20 mouse cellular contexts compared by ENCODE assay signal in genomic region chr5:3645326-3645725, GRCm38 (mm10). TPM values are rescaled to one million over a fixed set of nuclear protein-coding genes. Genes with fewer than 3 reads are reported as not detected.
DNase-seq lines count a peak whose midpoint lies in the region; ATAC-seq and TF ChIP-seq lines count a peak whose summit lies in the region.
"Had no signal": no experiment of that assay in that cellular context is flagged by ENCODE, and none has a peak within 500 bp of the region (broad histone marks: within the 10 kb centered on the region; RNA-seq: fewer than 3 reads in every experiment).

No protein-coding gene starts in this region.

- H3K79me2 ChIP-seq in MEL (ENCODE audit: control insufficient read depth, insufficient read depth, low read length, poor library complexity) = peaks cover 25% of the 10 kb centered on the region

- no peak overlapping the region for H3K27ac ChIP-seq in liver, embryonic 11.5 days (ENCODE audit: low read depth, low read length)
- H3K27ac ChIP-seq in MEL (ENCODE audit: control insufficient read depth, low read depth, low read length) = no peak overlapping the region
- no peak overlapping the region for H3K27ac ChIP-seq in limb, embryonic 14.5 days (replicated peaks; ENCODE audit: low read depth, low read length)
- H3K27ac ChIP-seq: heart, embryonic 15.5 days; hindbrain, embryonic 12.5 days had no signal

- no peak overlapping the region for H3K9ac ChIP-seq in liver, embryonic 11.5 days (ENCODE audit: low read depth, low read length)
- peak overlapping the region; percentile 85 for H3K9ac ChIP-seq in MEL (ENCODE audit: control insufficient read depth, low read depth, low read length, poor library complexity, severe bottlenecking)
- no peak overlapping the region for H3K9ac ChIP-seq in limb, embryonic 14.5 days (ENCODE audit: low read depth, low read length, severe bottlenecking)
- H3K9ac ChIP-seq: heart, embryonic 15.5 days; hindbrain, embryonic 12.5 days had no signal

- TF ChIP-seq RAD21 in MEL (IDR thresholded peaks at IDR 0.05; ENCODE audit: low read depth, low read length) = no peak

- no peaks in the 10 kb centered on the region for H3K27me3 ChIP-seq in liver, embryonic 11.5 days (replicated peaks; ENCODE audit: control insufficient read depth, insufficient read depth, low read length)
- no peaks in the 10 kb centered on the region for H3K27me3 ChIP-seq in MEL (ENCODE audit: control insufficient read depth in 1 of 2, insufficient read depth in 2 of 2, low read length in 2 of 2)
- H3K27me3 ChIP-seq in limb, embryonic 14.5 days (ENCODE audit: control insufficient read depth, insufficient read depth, low read length) = no peaks in the 10 kb centered on the region
- H3K27me3 ChIP-seq: heart, embryonic 15.5 days; hindbrain, embryonic 12.5 days had no signal

- no peak for TF ChIP-seq CTCF in MEL (IDR thresholded peaks at IDR 0.05 in 2 of 3, conservative IDR thresholded peaks at IDR 0.05 in 1 of 3; ENCODE audit: control insufficient read depth in 1 of 3, insufficient read depth in 1 of 3, low read depth in 2 of 3, low read length in 3 of 3, poor library complexity in 1 of 3, severe bottlenecking in 1 of 3)

- TF ChIP-seq POLR2A in MEL (IDR thresholded peaks at IDR 0.05; ENCODE audit: control insufficient read depth in 1 of 2, insufficient read depth in 1 of 2, low read depth in 1 of 2, low read length in 2 of 2, poor library complexity in 1 of 2) = no peak
- TF ChIP-seq POLR2A in limb, embryonic 14.5 days (IDR thresholded peaks at IDR 0.05; ENCODE audit: borderline replicate concordance, extremely low read depth, insufficient read depth, insufficient read length) = no peak

- peak; percentile 71 for DNase-seq in heart, adult 11 months
- DNase-seq in heart, adult 18-20 months = no peak
- DNase-seq in liver, embryonic 11.5 days (ENCODE audit: low spot score) = no peak
- DNase-seq in liver (no peak), MEL (ENCODE audit: low read depth, low spot score) (no peak)
- no peak for DNase-seq in limb, embryonic 14.5 days (ENCODE audit: low spot score)
- DNase-seq in frontal cortex, postnatal 14 days (ENCODE audit: low spot score in 2 of 2) = no peak
- no peak for DNase-seq in retina, embryonic 14.5 days (ENCODE audit: low spot score)
- DNase-seq: B cell, adult 2 months; cerebellum, postnatal 25 days; gastrocnemius, postnatal 14 days; kidney, adult 2 months; layer of hippocampus, postnatal 36 days; left cerebral cortex, postnatal 4 days; lung, postnatal 10 days; retina, postnatal 1 day had no signal

- H3K36me3 ChIP-seq in liver, embryonic 11.5 days (ENCODE audit: control insufficient read depth, insufficient read depth, low read length) = peaks cover 21% of the 10 kb centered on the region
- H3K36me3 ChIP-seq in MEL (ENCODE audit: control insufficient read depth in 1 of 2, insufficient read depth in 2 of 2, low read length in 2 of 2) = peaks cover 27 to 34% of the 10 kb centered on the region in 2 experiments
- peaks cover 42% of the 10 kb centered on the region for H3K36me3 ChIP-seq in limb, embryonic 14.5 days (ENCODE audit: control insufficient read depth, insufficient read depth, low read length)

- H3K4me1 ChIP-seq in liver, embryonic 11.5 days (replicated peaks; ENCODE audit: control insufficient read depth, insufficient read depth, low read length) = peaks cover 7% of the 10 kb centered on the region
- H3K4me1 ChIP-seq in MEL (ENCODE audit: control insufficient read depth in 1 of 2, insufficient read depth in 2 of 2, low read length in 2 of 2) = peaks cover 6 to 15% of the 10 kb centered on the region in 2 experiments
- H3K4me1 ChIP-seq in limb, embryonic 14.5 days (ENCODE audit: control insufficient read depth, insufficient read depth, low read length) = peaks cover 6% of the 10 kb centered on the region; the same call in 1 of the 2 replicates

- ATAC-seq in liver, embryonic 11.5 days (replicated peaks; ENCODE audit: low FRiP score) = no peak
- no peak for ATAC-seq in limb, embryonic 14.5 days (ENCODE audit: low FRiP score, low read depth)

- H3K9me3 ChIP-seq in liver, embryonic 11.5 days (ENCODE audit: control insufficient read depth, low read length) = no peaks in the 10 kb centered on the region
- H3K9me3 ChIP-seq in MEL (replicated peaks; ENCODE audit: insufficient read depth, low read length) = no peaks in the 10 kb centered on the region
- H3K9me3 ChIP-seq in limb, embryonic 14.5 days (ENCODE audit: control insufficient read depth, low read length) = no peaks in the 10 kb centered on the region
- H3K9me3 ChIP-seq: heart, embryonic 15.5 days; hindbrain, embryonic 12.5 days had no signal

- TF ChIP-seq EP300 in MEL (IDR thresholded peaks at IDR 0.05; ENCODE audit: low read depth in 1 of 2, low read length in 2 of 2) = no peak

- H3K4me2 ChIP-seq in liver, embryonic 11.5 days = peak overlapping the region; percentile 35
- H3K4me2 ChIP-seq in limb, embryonic 14.5 days (replicated peaks; ENCODE audit: low read depth, low read length, severe bottlenecking) = peak overlapping the region; percentile 18; the same call in 1 of the 2 replicates
- H3K4me2 ChIP-seq: heart, embryonic 15.5 days; hindbrain, embryonic 12.5 days had no signal

- WGBS in liver, embryonic 11.5 days = 81% methylated on average over 6 of the region's 6 CpGs
- WGBS in limb, embryonic 14.5 days = 41% methylated on average over 6 of the region's 6 CpGs

- no peak overlapping the region for H3K4me3 ChIP-seq in liver, embryonic 11.5 days (ENCODE audit: low read depth, low read length)
- H3K4me3 ChIP-seq in MEL (ENCODE audit: control insufficient read depth in 1 of 2, insufficient read depth in 1 of 2, low read depth in 2 of 2, low read length in 2 of 2) = peak overlapping the region; percentile 0 to 90; a peak in 2 of 4 replicates
- H3K4me3 ChIP-seq in limb, embryonic 14.5 days (replicated peaks; ENCODE audit: low read length) = no peak overlapping the region
- H3K4me3 ChIP-seq: heart, embryonic 15.5 days; hindbrain, embryonic 12.5 days had no signal

TF ChIP-seq in MEL, 35 proteins besides CTCF, POLR2A, EP300 and RAD21 (continues in another document):
- TF ChIP-seq POLR2AphosphoS2 (IDR thresholded peaks at IDR 0.05; ENCODE audit: low read length) (no peak), ZNF384 (IDR thresholded peaks at IDR 0.05; ENCODE audit: low read depth, low read length) (no peak), MAX (IDR thresholded peaks at IDR 0.05; ENCODE audit: low read length) (no peak), GATA1 (IDR thresholded peaks at IDR 0.05; ENCODE audit: low read depth, low read length) (no peak), CHD2 (IDR thresholded peaks at IDR 0.05; ENCODE audit: low read length) (no peak), ELF1 (IDR thresholded peaks at IDR 0.05; ENCODE audit: low read depth, low read length) (no peak), USF2 (IDR thresholded peaks at IDR 0.05; ENCODE audit: borderline replicate concordance in 1 of 2, insufficient read depth in 1 of 2, low read depth in 1 of 2, low read length in 2 of 2) (no peak), JUND (IDR thresholded peaks at IDR 0.05; ENCODE audit: low read depth, low read length) (no peak), MYC (IDR thresholded peaks at IDR 0.05; ENCODE audit: low read depth, low read length) (no peak), ZKSCAN1 (IDR thresholded peaks at IDR 0.05; ENCODE audit: low read depth, low read length) (no peak), NRF1 (IDR thresholded peaks at IDR 0.05; ENCODE audit: insufficient read depth, low read depth, low read length, poor library complexity, severe bottlenecking) (no peak), MAFK (IDR thresholded peaks at IDR 0.05; ENCODE audit: borderline replicate concordance, low read depth, low read length) (no peak), TCF12 (IDR thresholded peaks at IDR 0.05; ENCODE audit: low read depth, low read length) (no peak), ETS1 (IDR thresholded peaks at IDR 0.05; ENCODE audit: low read depth, low read length) (no peak), MAZ (IDR thresholded peaks at IDR 0.05; ENCODE audit: low read depth, low read length) (no peak)

RNA-seq across cellular contexts. Expression of gene Tmbim7, which starts 5.7 kb away (rescaled TPM):
- total RNA-seq in heart, adult 18-20 months (2021) = not detected
- polyA plus RNA-seq in liver, embryonic 11.5 days (2014; fragmentation: Nextera tagmentation; extraction: Ambion mirVana) = not detected in 2 replicates
- 0.16 TPM in 1 of 2 replicates, not detected in the other for total RNA-seq in MEL (2012; rRNA removed)
- under 1 TPM in 1 of 2 experiments, not detected in 1; 0.06 TPM for polyA plus RNA-seq in MEL (2012; ENCODE audit: insufficient read depth in 1 of 2, insufficient read length in 2 of 2, low read depth in 1 of 2, low replicate concordance in 2 of 2, missing spikeins in 1 of 2)
- polyA plus RNA-seq in limb, embryonic 14.5 days (2012; rRNA removed) = not detected in 2 replicates
- 0.19 TPM in 1 of 2 replicates, not detected in the other for polyA plus RNA-seq in limb, embryonic 14.5 days (2014; fragmentation: Nextera tagmentation; extraction: Ambion mirVana)
- total RNA-seq: gastrocnemius, postnatal 14 days; layer of hippocampus, postnatal 36 days; left cerebral cortex, postnatal 4 days had no signal
- polyA plus RNA-seq: heart, embryonic 15.5 days; hindbrain, embryonic 12.5 days; kidney, adult 2 months; large intestine, adult 2 months; small intestine, adult 2 months had no signal

RNA-seq across cellular contexts. Expression of gene Gatad1, which starts 11.7 kb away (rescaled TPM):
- total RNA-seq in heart, adult 18-20 months (2021) = 10 to 100 TPM; 90.0 to 90.6 TPM
- 43.2 and 45.7 TPM in 2 replicates for polyA plus RNA-seq in liver, embryonic 11.5 days (2014; fragmentation: Nextera tagmentation; extraction: Ambion mirVana)
- total RNA-seq in MEL (2012; rRNA removed) = 103 and 119 TPM in 2 replicates
- 100 to 1,000 TPM; 186 to 564 TPM for polyA plus RNA-seq in MEL (2012; ENCODE audit: insufficient read depth in 1 of 2, insufficient read length in 2 of 2, low read depth in 1 of 2, low replicate concordance in 2 of 2, missing spikeins in 1 of 2)
- 48.3 and 60.5 TPM in 2 replicates for polyA plus RNA-seq in limb, embryonic 14.5 days (2012; rRNA removed)
- 66.8 and 67.8 TPM in 2 replicates for polyA plus RNA-seq in limb, embryonic 14.5 days (2014; fragmentation: Nextera tagmentation; extraction: Ambion mirVana)

RNA-seq across cellular contexts. Expression of gene Rbm48, which starts 48.9 kb away (rescaled TPM):
- 1 to 10 TPM; 3.8 to 4.1 TPM for total RNA-seq in heart, adult 18-20 months (2021)
- polyA plus RNA-seq in liver, embryonic 11.5 days (2014; fragmentation: Nextera tagmentation; extraction: Ambion mirVana) = 12.7 and 13.0 TPM in 2 replicates
- 12.0 and 12.7 TPM in 2 replicates for total RNA-seq in MEL (2012; rRNA removed)
- polyA plus RNA-seq in MEL (2012; ENCODE audit: insufficient read depth in 1 of 2, insufficient read length in 2 of 2, low read depth in 1 of 2, low replicate concordance in 2 of 2, missing spikeins in 1 of 2) = 10 to 100 TPM in 1 of 2 experiments, not detected in 1; 12.9 TPM
- polyA plus RNA-seq in limb, embryonic 14.5 days (2012; rRNA removed) = 10.3 and 11.5 TPM in 2 replicates
- polyA plus RNA-seq in limb, embryonic 14.5 days (2014; fragmentation: Nextera tagmentation; extraction: Ambion mirVana) = 12.5 and 13.0 TPM in 2 replicates

RNA-seq across cellular contexts. Expression of gene Pex1, which starts 49.5 kb away (rescaled TPM):
- 10 to 100 TPM in 1 of 2 experiments, 1 to 10 TPM in 1; 6.2 to 10.9 TPM for total RNA-seq in heart, adult 18-20 months (2021)
- 7.7 and 9.3 TPM in 2 replicates for polyA plus RNA-seq in liver, embryonic 11.5 days (2014; fragmentation: Nextera tagmentation; extraction: Ambion mirVana)
- 5.2 and 6.3 TPM in 2 replicates for total RNA-seq in MEL (2012; rRNA removed)
- polyA plus RNA-seq in MEL (2012; ENCODE audit: insufficient read depth in 1 of 2, insufficient read length in 2 of 2, low read depth in 1 of 2, low replicate concordance in 2 of 2, missing spikeins in 1 of 2) = 10 to 100 TPM in 1 of 2 experiments, not detected in 1; 19.4 TPM
- 17.8 and 21.8 TPM in 2 replicates for polyA plus RNA-seq in limb, embryonic 14.5 days (2012; rRNA removed)
- polyA plus RNA-seq in limb, embryonic 14.5 days (2014; fragmentation: Nextera tagmentation; extraction: Ambion mirVana) = 14.5 and 15.4 TPM in 2 replicates

Comparison
In these comparisons a context has a peak if more than half of its experiments do, and no peak if none do; other contexts are left out.
1. H3K4me3 ChIP-seq: peak in MEL (2 of 2); none in liver, embryonic 11.5 days (single experiment) and limb, embryonic 14.5 days (single experiment).